Mouse (Mus musculus) c-Kit-negative CD71-positive TER-119-positive erythroid progenitor cells, embryonic 14.5 days (primary cell): Measurements from ENCODE around the gene Ptbp3.

ENCODE experiments used
- DNase-seq: peaks from one replicate; pipeline ENCODE4 v3.0.0-alpha.2; 2013; ENCODE audit warnings: low read depth, low spot score

The Ptbp3 gene

DNA sequence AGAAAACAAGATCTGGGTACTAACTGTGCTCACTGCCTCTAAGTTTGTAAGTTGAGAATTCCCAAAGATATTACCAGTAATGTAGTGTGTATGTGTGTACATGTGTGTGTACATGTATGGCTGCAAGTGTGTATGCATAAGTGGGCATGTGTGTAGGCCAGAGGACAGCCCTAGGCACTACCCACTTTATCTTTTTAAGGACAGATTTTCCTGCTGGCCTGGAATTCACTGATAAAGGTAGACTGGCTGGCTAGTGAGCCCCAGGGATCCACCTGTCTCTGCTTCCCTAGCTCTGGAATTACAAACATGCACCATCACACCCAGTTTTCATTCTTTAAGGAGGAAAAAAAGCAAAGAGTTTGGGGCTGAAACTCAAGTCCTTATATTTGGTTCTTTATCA lies 6.0 kb upstream of the Ptbp3 start:
- DNase-seq: no peak

DNA sequence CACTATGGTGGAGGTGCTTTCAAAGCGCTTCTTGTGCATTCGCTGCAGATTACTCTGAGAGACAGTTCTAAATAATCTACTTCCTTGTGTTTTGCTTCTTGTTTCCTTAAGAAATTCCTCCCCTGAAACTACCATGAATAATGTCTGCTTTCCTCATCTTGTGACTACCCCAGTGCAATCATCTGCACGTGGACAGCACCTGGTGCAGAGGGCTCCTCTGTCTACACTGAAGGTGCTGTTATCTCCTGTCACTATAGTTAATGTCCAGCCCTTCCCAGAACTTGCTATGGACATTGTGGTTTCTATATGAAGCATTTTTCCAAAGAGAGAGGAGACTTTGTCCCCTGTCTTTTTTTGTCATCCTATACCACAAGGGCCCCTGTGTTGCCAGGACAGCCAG lies 4.4 kb upstream of the Ptbp3 start:
- DNase-seq: no peak

- DNase-seq: no peak
Measured at GRCm38 (mm10) chr4:59552835-59553234, 3.7 kb upstream of the Ptbp3 start.

DNA sequence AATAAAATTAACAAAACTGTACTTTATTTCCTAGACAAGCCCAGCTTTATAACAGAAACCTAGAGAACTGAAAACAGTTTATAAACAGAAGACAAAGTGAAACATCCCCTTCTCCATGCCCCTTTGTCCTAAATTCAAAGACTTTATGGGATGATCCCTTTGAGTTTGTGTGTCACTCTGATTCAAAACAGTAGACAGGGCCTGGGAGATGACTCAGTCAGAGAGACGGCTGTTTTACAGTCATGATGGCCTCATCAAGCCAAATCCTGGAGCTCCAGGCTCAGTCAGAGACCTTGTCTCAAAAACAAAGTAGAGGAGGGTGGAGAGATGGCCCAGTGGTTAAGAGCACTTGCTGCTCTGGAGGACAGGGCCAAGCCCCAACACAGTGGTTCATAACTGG lies 2.7 kb upstream of the Ptbp3 start:
- DNase-seq: no peak

- DNase-seq: no peak
Measured at GRCm38 (mm10) chr4:59549977-59550560, 905 bp upstream of the Ptbp3 start.

DNA sequence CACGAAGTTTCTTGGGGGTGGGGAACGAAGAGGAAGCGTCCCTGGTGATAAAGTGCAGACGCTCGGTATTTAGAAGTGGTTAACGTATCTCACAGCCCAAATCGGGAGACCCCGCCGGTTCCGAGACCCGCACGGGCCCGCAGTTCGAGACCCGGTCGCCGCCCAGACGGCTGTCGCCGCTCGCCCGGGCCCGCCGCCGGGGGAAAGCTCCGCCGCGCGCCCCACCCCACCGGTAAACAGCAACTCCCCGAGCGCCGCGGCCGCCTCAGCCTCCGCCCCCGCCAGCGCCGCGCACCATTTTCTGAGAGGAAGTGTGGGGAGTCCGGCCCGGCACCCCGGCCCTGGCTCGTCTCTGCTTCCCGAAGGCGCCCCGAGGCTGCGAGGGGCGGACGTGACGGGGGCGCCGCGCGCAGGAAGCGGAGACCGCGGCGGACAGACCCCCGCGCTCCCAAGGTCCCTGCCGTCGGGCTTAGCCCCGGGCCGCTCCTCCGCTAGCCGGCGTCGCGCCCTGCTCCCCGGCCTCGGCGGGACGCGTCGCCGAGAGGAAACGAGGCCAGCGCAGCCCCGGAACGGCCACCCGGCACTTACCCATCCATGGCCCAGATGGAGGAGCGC lies 497 bp downstream of the Ptbp3 start:
- DNase-seq: peak; percentile 62

DNA sequence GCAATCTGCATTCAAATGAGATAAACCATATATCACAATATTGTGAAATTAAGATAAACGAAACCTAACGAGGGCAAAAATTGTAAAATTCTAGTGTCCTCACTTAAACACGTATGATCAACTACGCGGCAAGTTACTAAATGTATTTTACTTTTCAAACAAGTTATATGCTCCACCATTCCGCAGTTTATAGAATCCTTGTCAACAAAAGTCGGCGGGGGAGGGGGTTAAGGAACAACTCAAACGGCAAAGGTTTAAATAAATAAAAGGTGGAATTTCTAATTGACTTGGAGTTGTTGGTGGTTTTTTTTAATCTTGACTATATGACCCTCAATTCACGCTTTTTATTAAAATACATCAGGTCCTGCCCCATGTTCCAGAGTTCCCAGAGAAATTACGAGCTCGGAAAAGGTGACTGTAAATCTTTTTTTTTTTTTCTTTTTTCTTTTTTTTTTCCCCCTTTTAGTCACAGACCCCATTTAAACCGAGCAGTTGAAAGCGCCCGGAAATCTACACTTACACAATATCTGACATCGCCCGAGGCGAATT lies 1.1 kb downstream of the Ptbp3 start:
- DNase-seq: no peak

DNA sequence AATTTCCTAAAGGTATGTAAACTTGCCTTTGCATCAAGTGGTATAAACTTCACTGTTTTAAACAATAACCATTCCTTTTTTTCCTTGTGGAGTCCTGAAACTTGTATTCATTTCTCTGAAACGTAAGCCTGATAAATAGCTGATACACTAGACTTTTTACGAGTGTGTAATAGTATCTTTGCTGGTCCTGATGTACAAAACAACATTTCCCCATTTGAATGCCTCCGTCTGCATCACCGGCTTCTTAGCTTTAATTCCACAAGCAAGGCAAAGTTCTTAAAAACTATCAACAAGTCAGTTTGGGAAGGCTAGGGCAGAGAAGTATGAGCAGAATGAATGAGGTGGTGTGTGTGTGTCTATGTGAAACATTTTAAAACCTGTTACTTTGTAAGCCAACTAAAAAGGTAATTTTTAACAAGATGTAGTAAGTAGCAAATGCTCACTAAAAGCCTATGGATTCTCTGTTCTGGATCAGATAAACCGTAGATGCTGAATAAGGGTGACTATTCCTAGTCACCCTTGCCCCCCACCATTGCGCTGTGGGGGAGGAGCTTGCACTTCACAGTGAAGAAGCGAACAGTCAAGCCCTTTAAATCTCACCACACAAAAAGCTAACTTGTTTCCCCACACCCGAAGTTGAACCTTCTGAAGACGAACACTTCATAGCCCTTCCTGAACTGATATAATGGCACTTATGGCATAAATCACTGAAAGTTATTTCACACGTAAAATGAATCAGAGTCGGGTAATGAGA lies 1.9 kb downstream of the Ptbp3 start:
- DNase-seq: peak; percentile 58

- no peak for DNase-seq
Measured at GRCm38 (mm10) chr4:59546285-59547071, 2.7 kb downstream of the Ptbp3 start.

DNA sequence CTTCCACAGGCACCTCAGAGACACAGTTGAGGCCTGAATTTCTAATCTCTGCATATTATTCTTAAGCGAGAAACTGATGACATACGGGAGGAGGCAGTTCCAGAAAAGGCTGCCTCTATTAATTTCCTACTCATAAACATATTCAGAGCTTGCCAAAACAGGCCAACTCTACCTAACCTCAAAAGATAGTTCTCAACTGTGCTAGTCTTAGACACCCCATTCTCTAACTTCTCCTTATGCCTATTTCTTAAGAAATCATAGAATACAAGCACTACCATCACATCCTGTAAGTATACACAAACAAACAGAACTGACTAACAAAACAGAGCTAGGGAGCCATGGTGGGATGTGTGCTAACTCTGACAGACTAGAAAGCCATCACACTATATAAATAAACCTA lies 4.5 kb downstream of the Ptbp3 start:
- DNase-seq: no peak

DNA sequence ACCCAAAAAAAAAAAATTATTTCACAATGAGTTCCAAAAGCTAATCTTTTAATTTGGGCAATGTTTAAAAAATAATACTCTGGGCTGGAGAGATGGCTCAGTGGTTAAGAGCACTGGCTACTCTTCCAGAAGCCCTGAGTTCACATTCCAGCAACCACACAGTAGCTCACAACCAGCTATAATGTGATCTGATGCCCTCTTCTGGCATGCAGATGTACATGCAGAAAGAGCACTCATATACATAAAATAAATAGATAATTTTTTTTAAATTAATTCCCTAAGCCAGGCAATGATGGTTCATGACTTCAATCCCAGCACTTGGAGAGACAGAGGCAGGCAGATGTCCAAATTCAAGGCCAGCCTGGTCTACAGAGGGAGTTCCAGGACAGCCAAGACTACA lies 6.2 kb downstream of the Ptbp3 start:
- DNase-seq: no peak

- no peak for DNase-seq
Measured at GRCm38 (mm10) chr4:59536281-59536680, 12.9 kb downstream of the Ptbp3 start.

DNA sequence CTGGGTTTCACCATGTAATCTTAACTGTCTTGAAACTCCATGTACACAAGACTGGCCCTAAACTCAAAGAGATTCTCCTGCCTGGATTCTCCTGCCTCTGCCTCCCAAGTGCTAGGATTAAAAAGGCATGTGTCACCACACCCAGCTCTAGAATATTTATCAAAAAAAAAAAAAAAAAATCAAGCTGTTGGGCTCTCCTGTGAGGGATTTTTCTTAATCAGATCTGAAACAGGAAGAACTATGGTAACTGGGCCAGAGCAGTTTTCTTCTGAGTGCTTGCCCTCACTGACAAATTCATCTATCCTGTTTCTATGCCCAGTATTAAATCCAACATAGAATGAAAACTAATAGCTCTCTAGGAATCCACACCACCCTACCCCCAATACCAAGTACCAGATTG lies 13.5 kb downstream of the Ptbp3 start:
- no peak for DNase-seq

- DNase-seq: peak; percentile 68
Measured at GRCm38 (mm10) chr4:59533268-59533667, 15.9 kb downstream of the Ptbp3 start.

DNA sequence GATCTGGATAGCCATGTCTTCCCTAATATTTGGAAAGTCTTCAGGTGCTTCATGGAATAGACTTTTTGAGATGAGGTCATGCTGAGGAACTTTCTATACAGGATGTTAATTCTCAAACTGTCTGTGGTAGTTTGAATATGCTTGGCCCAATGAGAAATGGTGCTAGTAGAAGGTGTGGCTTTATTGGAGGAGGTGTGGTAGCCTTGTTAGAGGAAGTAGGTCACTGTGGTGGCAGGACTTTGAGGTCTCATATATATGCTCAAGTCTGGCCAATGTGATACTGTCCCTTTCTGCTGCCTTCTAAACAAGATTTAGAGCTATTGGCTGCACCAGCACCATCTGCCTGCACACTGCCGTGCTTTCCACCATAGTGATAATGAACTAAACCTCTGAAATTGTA lies 18.0 kb downstream of the Ptbp3 start:
- no peak for DNase-seq

DNA sequence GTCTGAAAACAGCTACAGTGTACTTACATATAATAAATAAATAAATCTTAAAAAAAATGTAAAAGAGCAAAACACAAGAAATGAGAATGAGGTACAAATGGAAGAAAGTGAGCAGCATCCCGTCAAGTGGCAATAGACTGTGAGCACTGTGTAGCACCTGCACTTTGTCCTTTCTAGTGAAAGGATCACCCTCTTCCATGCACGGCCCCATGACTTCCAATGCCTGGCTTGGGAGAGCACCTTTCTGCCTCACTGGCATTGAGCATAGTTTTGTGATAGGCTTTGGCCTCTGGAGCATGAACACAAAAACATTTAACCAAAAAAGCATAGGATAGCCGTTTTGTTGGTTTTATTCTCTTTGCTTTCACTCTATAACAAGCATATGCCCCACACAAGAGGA lies 21.7 kb downstream of the Ptbp3 start:
- DNase-seq: no peak

DNA sequence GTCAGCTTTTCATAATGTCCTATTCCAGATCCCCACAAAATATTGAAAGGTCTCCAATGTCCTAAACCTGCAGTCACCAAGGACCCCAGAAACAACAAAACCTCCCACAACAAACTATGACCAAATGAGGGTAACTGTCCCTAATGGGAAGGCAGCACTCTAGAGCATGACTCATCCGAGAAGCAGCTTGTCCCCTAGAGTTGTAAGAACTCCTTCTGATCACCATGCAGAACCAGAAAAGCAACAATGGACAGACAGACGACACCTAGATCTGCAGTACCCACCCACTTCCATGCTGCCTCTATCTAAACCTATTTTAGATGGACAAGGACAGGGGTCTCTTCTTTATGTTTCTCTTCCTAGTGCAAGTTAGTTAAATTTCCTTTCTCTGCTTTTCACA lies 22.4 kb downstream of the Ptbp3 start:
- DNase-seq: no peak

DNA sequence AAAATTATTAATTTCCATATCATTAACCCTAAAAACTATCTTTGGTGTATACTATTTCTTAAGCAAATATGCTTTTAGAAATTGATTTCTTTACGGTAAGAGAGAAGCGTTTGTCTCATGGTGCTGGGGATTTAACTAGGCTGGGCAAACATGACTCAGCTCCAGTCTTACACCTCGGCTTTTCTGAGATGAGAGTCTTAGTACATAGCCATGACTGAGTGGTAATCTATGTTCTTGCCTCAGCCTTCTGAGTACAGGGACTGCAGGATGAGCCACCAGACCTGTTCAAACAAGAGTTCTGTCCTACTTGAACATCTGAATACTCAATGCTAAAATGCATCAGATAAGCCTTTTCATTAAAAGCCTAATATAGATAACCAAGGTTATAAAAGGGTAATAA lies 24.3 kb downstream of the Ptbp3 start:
- no peak for DNase-seq

DNA sequence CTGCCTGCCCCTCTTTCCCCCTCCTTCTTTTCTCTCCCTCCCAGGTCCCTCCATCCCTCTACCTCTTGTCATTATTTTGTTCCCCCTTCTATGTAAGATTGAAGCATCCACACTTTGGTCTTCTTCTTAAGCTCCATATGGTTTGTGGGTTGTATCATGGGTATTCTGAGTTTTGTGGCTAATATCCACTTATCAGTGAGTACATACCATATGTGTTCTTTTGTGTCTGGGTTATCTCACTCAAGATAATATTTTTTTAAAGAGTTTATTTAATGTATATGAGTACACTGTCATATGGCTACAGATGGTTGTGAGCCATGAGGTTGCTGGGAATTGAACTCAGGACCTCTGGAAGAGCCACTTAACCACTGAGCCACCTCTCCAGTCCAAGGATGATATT lies 38.8 kb downstream of the Ptbp3 start:
- no peak for DNase-seq

GRCm38 (mm10) chr4:59509558-59509957 lies 39.6 kb downstream of the Ptbp3 start:
- DNase-seq: peak; percentile 41

GRCm38 (mm10) chr4:59507766-59508165 lies 41.4 kb downstream of the Ptbp3 start:
- no peak for DNase-seq

GRCm38 (mm10) chr4:59506704-59507103 lies 42.5 kb downstream of the Ptbp3 start:
- DNase-seq: no peak
